Mouse (Mus musculus): ENCODE data around the gene Mat2a.
"Not testable (repeated sequence)": the region's sequence is repeated elsewhere in the genome, so short reads cannot be mapped to it uniquely, and the experiment has no call there.

Gene Mat2a

GRCm38 (mm10) chr6:72439355-72440185, at the start of gene Mat2a:
Gene Mat2a (minus strand): TSS chr6:72439558.
- peak; percentile 92 to 93 for DNase-seq (ENCODE audit: low spot score in 2 of 2)

GRCm38 (mm10) chr6:72488850-72489249, 49.5 kb upstream of the Mat2a start:
- no peak for DNase-seq (ENCODE audit: low spot score in 2 of 2)

GRCm38 (mm10) chr6:72487282-72487681, 47.9 kb upstream of the Mat2a start:
- no peak for DNase-seq (ENCODE audit: low spot score in 2 of 2)

GRCm38 (mm10) chr6:72486307-72486706, 46.9 kb upstream of the Mat2a start:
- no peak for DNase-seq (ENCODE audit: low spot score in 2 of 2)

GRCm38 (mm10) chr6:72484887-72485286, 45.5 kb upstream of the Mat2a start:
- DNase-seq (ENCODE audit: low spot score in 2 of 2), result no peak

- DNase-seq (ENCODE audit: low spot score in 2 of 2), result no peak
Measured at GRCm38 (mm10) chr6:72482156-72482555, 42.8 kb upstream of the Mat2a start.

- DNase-seq (ENCODE audit: low spot score in 2 of 2), result no peak
Measured at GRCm38 (mm10) chr6:72480422-72480702, 41.0 kb upstream of the Mat2a start.

- no peak for DNase-seq (ENCODE audit: low spot score in 2 of 2)
Measured at GRCm38 (mm10) chr6:72479645-72480421, 40.5 kb upstream of the Mat2a start.

GRCm38 (mm10) chr6:72478691-72479090, 39.3 kb upstream of the Mat2a start:
- not testable (repeated sequence) for DNase-seq (ENCODE audit: low spot score in 2 of 2)

- DNase-seq (ENCODE audit: low spot score in 2 of 2), result no peak
Measured at GRCm38 (mm10) chr6:72477621-72478020, 38.3 kb upstream of the Mat2a start.

- no peak for DNase-seq (ENCODE audit: low spot score in 2 of 2)
Measured at GRCm38 (mm10) chr6:72476836-72477235, 37.5 kb upstream of the Mat2a start.

GRCm38 (mm10) chr6:72475221-72475985, 36.0 kb upstream of the Mat2a start:
- DNase-seq (ENCODE audit: low spot score in 2 of 2), result no peak

GRCm38 (mm10) chr6:72473264-72474041, 34.1 kb upstream of the Mat2a start:
- DNase-seq (ENCODE audit: low spot score in 2 of 2), result no peak

GRCm38 (mm10) chr6:72466171-72466570, 26.8 kb upstream of the Mat2a start:
- DNase-seq (ENCODE audit: low spot score in 2 of 2), result no peak

GRCm38 (mm10) chr6:72465361-72466157, 26.2 kb upstream of the Mat2a start:
- no peak for DNase-seq (ENCODE audit: low spot score in 2 of 2)

- not testable (repeated sequence) for DNase-seq (ENCODE audit: low spot score in 2 of 2)
Measured at GRCm38 (mm10) chr6:72462550-72463257, 23.3 kb upstream of the Mat2a start.

GRCm38 (mm10) chr6:72460036-72460801, 20.9 kb upstream of the Mat2a start:
- DNase-seq (ENCODE audit: low spot score in 2 of 2), result no peak

- DNase-seq (ENCODE audit: low spot score in 2 of 2), result no peak
Measured at GRCm38 (mm10) chr6:72458921-72459320, 19.6 kb upstream of the Mat2a start.

- no peak for DNase-seq (ENCODE audit: low spot score in 2 of 2)
Measured at GRCm38 (mm10) chr6:72458418-72458817, 19.1 kb upstream of the Mat2a start.

Data from natural killer cell, adult 2 months (primary cell).